Mouse (Mus musculus): Measurements from ENCODE around the gene Disp1.

Disp1 gene

GRCm38 (mm10) chr1:183084085-183085050 lies 137.0 kb downstream of the Disp1 start:
- no peak for DNase-seq (ENCODE audit: low spot score)

GRCm38 (mm10) chr1:183082436-183082835 lies 138.9 kb downstream of the Disp1 start:
- no peak for DNase-seq (ENCODE audit: low spot score)

GRCm38 (mm10) chr1:183081126-183081525 lies 140.2 kb downstream of the Disp1 start:
- no peak for DNase-seq (ENCODE audit: low spot score)

GRCm38 (mm10) chr1:183075121-183075822 lies 146.1 kb downstream of the Disp1 start:
- peak; percentile 39 for DNase-seq (ENCODE audit: low spot score)

- no peak for DNase-seq (ENCODE audit: low spot score)
Observed at GRCm38 (mm10) chr1:183072263-183073050, 148.9 kb downstream of the Disp1 start.

GRCm38 (mm10) chr1:183069954-183070649 lies 151.2 kb downstream of the Disp1 start:
- no peak for DNase-seq (ENCODE audit: low spot score)

GRCm38 (mm10) chr1:183067807-183068206 lies 153.5 kb downstream of the Disp1 start:
- no peak for DNase-seq (ENCODE audit: low spot score)

- no peak for DNase-seq (ENCODE audit: low spot score)
Observed at GRCm38 (mm10) chr1:183066981-183067380, 154.3 kb downstream of the Disp1 start.

- DNase-seq (ENCODE audit: low spot score) = no peak
Observed at GRCm38 (mm10) chr1:183060611-183061010, 160.7 kb downstream of the Disp1 start.

- DNase-seq (ENCODE audit: low spot score) = no peak
Observed at GRCm38 (mm10) chr1:183056289-183056655, 165.1 kb downstream of the Disp1 start.

- no peak for DNase-seq (ENCODE audit: low spot score)
Observed at GRCm38 (mm10) chr1:183055608-183056288, 165.6 kb downstream of the Disp1 start.

GRCm38 (mm10) chr1:183052663-183053062 lies 168.7 kb downstream of the Disp1 start:
- no peak for DNase-seq (ENCODE audit: low spot score)

- no peak for DNase-seq (ENCODE audit: low spot score)
Observed at GRCm38 (mm10) chr1:183049295-183049694, 172.0 kb downstream of the Disp1 start.

GRCm38 (mm10) chr1:183047913-183048523 lies 173.3 kb downstream of the Disp1 start:
- no peak for DNase-seq (ENCODE audit: low spot score)

- DNase-seq (ENCODE audit: low spot score) = no peak
Observed at GRCm38 (mm10) chr1:183047191-183047912, 174.0 kb downstream of the Disp1 start.

GRCm38 (mm10) chr1:183046081-183046480 lies 175.2 kb downstream of the Disp1 start:
- DNase-seq (ENCODE audit: low spot score) = no peak

GRCm38 (mm10) chr1:183043161-183043812 lies 178.0 kb downstream of the Disp1 start:
- DNase-seq (ENCODE audit: low spot score) = no peak

GRCm38 (mm10) chr1:183041703-183042102 lies 179.6 kb downstream of the Disp1 start:
- DNase-seq (ENCODE audit: low spot score) = no peak

GRCm38 (mm10) chr1:183040847-183041382 lies 180.4 kb downstream of the Disp1 start:
- DNase-seq (ENCODE audit: low spot score) = no peak

All from yolk sac, embryonic 10.5 days (tissue).